Mouse (Mus musculus): Measurements from ENCODE around the gene Fam149b.

DNA sequence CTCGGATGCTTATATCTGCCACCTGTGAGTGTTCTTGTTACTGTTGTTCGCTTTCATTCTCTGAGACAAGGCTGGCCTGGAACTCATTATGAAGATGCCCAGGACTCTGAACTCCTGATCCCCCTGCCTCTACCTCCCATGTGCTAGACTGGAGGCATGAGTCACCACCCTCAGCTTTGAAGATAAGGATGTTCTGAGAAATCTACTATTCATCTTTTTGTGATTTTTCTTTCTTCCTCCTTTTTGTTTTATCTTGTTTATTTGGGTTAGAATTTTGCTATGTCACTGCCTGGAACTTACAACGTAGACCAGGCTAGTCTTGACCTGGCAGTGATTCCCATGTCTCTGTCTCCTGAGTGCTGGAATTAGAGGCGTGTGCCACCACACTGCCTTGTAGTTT, 16.6 kb upstream of the Fam149b start:
- TF ChIP-seq CTCF (IDR thresholded peaks at IDR 0.05; ENCODE audit: control insufficient read depth, insufficient read depth, insufficient read length) (no peak), MAX (IDR thresholded peaks at IDR 0.05) (no peak), USF1 (IDR thresholded peaks at IDR 0.05; ENCODE audit: low read depth) (no peak)
